Mouse (Mus musculus) embryonic facial prominence, embryonic 11.5 days (tissue): ENCODE data around the gene Usp39. TPM values are rescaled to one million over a fixed set of nuclear protein-coding genes. Genes with fewer than 3 reads are reported as not detected.

Source experiments
- ATAC-seq: fragments of 200-750 bp; cut with Nextera tagmentation; replicated peaks from 2 replicates; pipeline ENCODE4 v1.8.0; 2017; ENCODE audit warnings: low read depth; ENCODE audit not compliant: insufficient number of reproducible peaks, low FRiP score, low TSS enrichment
- DNase-seq: peaks from one replicate; pipeline ENCODE4 v3.0.0-alpha.2; 2015; ENCODE audit warnings: low spot score
- H3K27ac ChIP-seq: fragments of 300-500 bp; sonication (generic); replicated peaks from 2 replicates; pipeline ENCODE4 v1.5.1; 2014; ENCODE audit warnings: mild to moderate bottlenecking, low read depth, low read length, control low read depth
- H3K27me3 ChIP-seq: fragments of 300-500 bp; sonication (generic); 2 replicates; pipeline ENCODE4 v1.6.1; 2014; ENCODE audit warnings: mild to moderate bottlenecking, low read length, moderate library complexity, mixed read lengths; ENCODE audit not compliant: control insufficient read depth, insufficient read depth
- H3K36me3 ChIP-seq: fragments of 300-500 bp; sonication (generic); replicated peaks from 2 replicates; pipeline ENCODE4 v1.6.1; 2014; ENCODE audit warnings: low read depth, mild to moderate bottlenecking, low read length, moderate library complexity, mixed read lengths; ENCODE audit not compliant: control insufficient read depth, insufficient read depth
- H3K4me1 ChIP-seq: fragments of 300-500 bp; sonication (generic); 2 replicates; pipeline ENCODE4 v1.6.1; 2014; ENCODE audit warnings: low read length, mixed read lengths; ENCODE audit not compliant: control insufficient read depth, insufficient read depth
- H3K4me2 ChIP-seq: fragments of 300-500 bp; sonication (generic); 2 replicates; pipeline ENCODE4 v1.6.1; 2014; ENCODE audit warnings: low read depth, mild to moderate bottlenecking, control low read depth, low read length, moderate library complexity
- H3K4me3 ChIP-seq: fragments of 300-500 bp; sonication (generic); 2 replicates; pipeline ENCODE4 v1.5.1; 2014; ENCODE audit warnings: low read depth, low read length, control low read depth
- H3K9ac ChIP-seq: fragments of 300-500 bp; sonication (generic); replicated peaks from 2 replicates; pipeline ENCODE4 v1.6.1; 2014; ENCODE audit warnings: mild to moderate bottlenecking, control low read depth, low read length
- H3K9me3 ChIP-seq: fragments of 300-500 bp; sonication (generic); replicated peaks from 2 replicates; pipeline ENCODE4 v1.6.1; 2016; ENCODE audit warnings: mild to moderate bottlenecking, low read length, inconsistent platforms, mixed read lengths; ENCODE audit not compliant: control insufficient read depth
- WGBS: fragments of 180-500 bp; shearing (Covaris S2); extraction: QIAGEN DNeasy Blood & Tissue Kit; methylation state at CpG from one replicate; pipeline ENCODE4 v1.1.7; 2014; 5-methylcytosine and 5-hydroxymethylcytosine counted together
- polyA plus RNA-seq: library from polyadenylated mRNA; unstranded; fragments of >200 nt; fragmentation: Nextera tagmentation; extraction: Ambion mirVana; gene quantifications from 2 replicates; pipeline ENCODE4 v1.2.1, GENCODE M21; 2014

Usp39 gene
- polyA plus RNA-seq, 1 experiment from 2014 or later = 107 TPM

GRCm38 (mm10) chr6:72379377-72380130 lies 34.6 kb upstream of the Usp39 start:
- WGBS = 33% methylated on average over 7 of the region's 7 CpGs
- H3K4me2 ChIP-seq = peak overlapping the region; percentile 84
- no peaks in the 10 kb centered on the region; the same call in 1 of the 2 replicates for H3K4me1 ChIP-seq
- peak overlapping the region; percentile 45 for H3K4me3 ChIP-seq
- peaks cover 5% of the 10 kb centered on the region; the same call in 1 of the 2 replicates for H3K27me3 ChIP-seq
- ATAC-seq (no peak), DNase-seq (no peak)
- H3K36me3 ChIP-seq = no peaks in the 10 kb centered on the region
- H3K9me3 ChIP-seq = no peaks in the 10 kb centered on the region
- peak overlapping the region; percentile 35; the same call in 1 of the 2 replicates for H3K27ac ChIP-seq
- H3K9ac ChIP-seq = peak overlapping the region; percentile 63

- DNase-seq = no peak
- no peaks in the 10 kb centered on the region for H3K9me3 ChIP-seq
- peaks cover 5% of the 10 kb centered on the region; the same call in 1 of the 2 replicates for H3K27me3 ChIP-seq
- no peak for ATAC-seq
- H3K27ac ChIP-seq = no peak overlapping the region
- H3K9ac ChIP-seq = no peak overlapping the region
- H3K4me1 ChIP-seq = no peaks in the 10 kb centered on the region; the same call in 1 of the 2 replicates
- no peak overlapping the region for H3K4me3 ChIP-seq
- no peaks in the 10 kb centered on the region for H3K36me3 ChIP-seq
- 84% methylated on average over 8 of the region's 8 CpGs for WGBS
- H3K4me2 ChIP-seq = no peak overlapping the region
Observed at GRCm38 (mm10) chr6:72378510-72379234, 33.7 kb upstream of the Usp39 start.

- Histone ChIP-seq H3K9me3 (no peaks in the 10 kb centered on the region), H3K27ac (no peak overlapping the region), H3K4me3 (no peak overlapping the region), H3K9ac (no peak overlapping the region), H3K4me1 (no peaks in the 10 kb centered on the region), H3K36me3 (no peaks in the 10 kb centered on the region), H3K4me2 (no peak overlapping the region), H3K27me3 (peaks cover 2% of the 10 kb centered on the region; the same call in 1 of the 2 replicates)
- 78% methylated on average over 15 of the region's 15 CpGs for WGBS
- DNase-seq = no peak
- ATAC-seq = no peak
Observed at GRCm38 (mm10) chr6:72374820-72375563, 30.0 kb upstream of the Usp39 start.

GRCm38 (mm10) chr6:72374206-72374605 lies 29.2 kb upstream of the Usp39 start:
- no peaks in the 10 kb centered on the region for H3K4me1 ChIP-seq
- ATAC-seq (no peak), DNase-seq (no peak)
- H3K27me3 ChIP-seq = no peaks in the 10 kb centered on the region; the same call in 1 of the 2 replicates
- WGBS = 71% methylated on average over 7 of the region's 7 CpGs
- no peak overlapping the region for H3K4me3 ChIP-seq
- H3K36me3 ChIP-seq = no peaks in the 10 kb centered on the region
- H3K4me2 ChIP-seq = no peak overlapping the region
- no peak overlapping the region for H3K27ac ChIP-seq
- no peaks in the 10 kb centered on the region for H3K9me3 ChIP-seq
- no peak overlapping the region for H3K9ac ChIP-seq

- H3K4me1 ChIP-seq = no peaks in the 10 kb centered on the region
- H3K9me3 ChIP-seq = no peaks in the 10 kb centered on the region
- WGBS = 86% methylated on average over 4 of the region's 4 CpGs
- H3K27ac ChIP-seq = no peak overlapping the region
- no peak overlapping the region for H3K9ac ChIP-seq
- ATAC-seq (no peak), DNase-seq (no peak)
- no peak overlapping the region for H3K4me2 ChIP-seq
- no peaks in the 10 kb centered on the region for H3K36me3 ChIP-seq
- H3K4me3 ChIP-seq = no peak overlapping the region
- no peaks in the 10 kb centered on the region for H3K27me3 ChIP-seq
Observed at GRCm38 (mm10) chr6:72373184-72373583, 28.2 kb upstream of the Usp39 start.

- 20% methylated on average over 1 of the region's 1 CpGs for WGBS
- Histone ChIP-seq H3K27ac (no peak overlapping the region), H3K36me3 (no peaks in the 10 kb centered on the region), H3K9ac (no peak overlapping the region), H3K9me3 (no peaks in the 10 kb centered on the region), H3K4me3 (no peak overlapping the region), H3K4me2 (no peak overlapping the region), H3K4me1 (no peaks in the 10 kb centered on the region), H3K27me3 (no peaks in the 10 kb centered on the region)
- no peak for ATAC-seq
- no peak for DNase-seq
Observed at GRCm38 (mm10) chr6:72371571-72371970, 26.6 kb upstream of the Usp39 start.

- Histone ChIP-seq H3K9ac (no peak overlapping the region), H3K4me2 (no peak overlapping the region), H3K27me3 (no peaks in the 10 kb centered on the region), H3K4me1 (no peaks in the 10 kb centered on the region), H3K4me3 (no peak overlapping the region), H3K36me3 (no peaks in the 10 kb centered on the region), H3K9me3 (no peaks in the 10 kb centered on the region), H3K27ac (no peak overlapping the region)
- 47% methylated on average over 5 of the region's 5 CpGs for WGBS
- DNase-seq (no peak), ATAC-seq (no peak)
Observed at GRCm38 (mm10) chr6:72371147-72371546, 26.2 kb upstream of the Usp39 start.
